Mouse (Mus musculus) embryonic facial prominence, embryonic 13.5 days (tissue): ENCODE results near the gene Mycbp2. TPM values are rescaled to one million over a fixed set of nuclear protein-coding genes. Genes with fewer than 3 reads are reported as not detected.

ENCODE experiments used
- ATAC-seq: fragments of 200-750 bp; cut with Nextera tagmentation; 2 replicates; pipeline ENCODE4 v1.8.0; 2017; ENCODE audit warnings: low read depth; ENCODE audit not compliant: insufficient number of reproducible peaks, insufficient read depth, low FRiP score, low TSS enrichment
- H3K27ac ChIP-seq: fragments of 300-500 bp; sonication (generic); 2 replicates; pipeline ENCODE4 v1.5.1; 2015; ENCODE audit warnings: moderate library complexity, mild to moderate bottlenecking, inconsistent platforms
- H3K27me3 ChIP-seq: fragments of 300-500 bp; sonication (generic); 2 replicates; pipeline ENCODE4 v1.6.1; 2015; ENCODE audit warnings: mild to moderate bottlenecking, inconsistent platforms
- H3K36me3 ChIP-seq: fragments of 300-500 bp; sonication (generic); 2 replicates; pipeline ENCODE4 v1.6.1; 2015; ENCODE audit warnings: mild to moderate bottlenecking, inconsistent platforms
- H3K4me1 ChIP-seq: fragments of 300-500 bp; sonication (generic); 2 replicates; pipeline ENCODE4 v1.6.1; 2015; ENCODE audit warnings: inconsistent platforms
- H3K4me2 ChIP-seq: fragments of 300-500 bp; sonication (generic); 2 replicates; pipeline ENCODE4 v1.6.1; 2015; ENCODE audit warnings: moderate library complexity, mild to moderate bottlenecking, inconsistent platforms
- H3K4me3 ChIP-seq: fragments of 300-500 bp; sonication (generic); 2 replicates; pipeline ENCODE4 v1.5.1; 2015; ENCODE audit warnings: mild to moderate bottlenecking, inconsistent platforms
- H3K9ac ChIP-seq: fragments of 300-500 bp; sonication (generic); 2 replicates; pipeline ENCODE4 v1.6.1; 2015; ENCODE audit warnings: mild to moderate bottlenecking, inconsistent platforms
- H3K9me3 ChIP-seq: fragments of 300-500 bp; sonication (generic); 2 replicates; pipeline ENCODE4 v1.6.1; 2016; ENCODE audit warnings: inconsistent platforms
- WGBS: fragments of 180-500 bp; shearing (Covaris S2); methylation state at CpG from one replicate; pipeline ENCODE4 v1.1.7; 2015; ENCODE audit warnings: mixed read lengths; 5-methylcytosine and 5-hydroxymethylcytosine counted together
- polyA plus RNA-seq: library from polyadenylated mRNA; unstranded; fragments of >200 nt; fragmentation: Nextera tagmentation; extraction: Ambion mirVana; gene quantifications from 2 replicates; pipeline ENCODE4 v1.2.1, GENCODE M21; 2015

Mycbp2 gene
- polyA plus RNA-seq, 1 experiment from 2014 or later, result 23.3 TPM

- Histone ChIP-seq H3K27ac (peak within 1 kb of the TSS; percentile 97), H3K9ac (peak within 1 kb of the TSS; percentile 98), H3K4me2 (peak within 1 kb of the TSS; percentile 71), H3K9me3 (no peaks in the 10 kb centered on the region), H3K27me3 (no peaks in the 10 kb centered on the region), H3K36me3 (peaks cover 17% of the 10 kb centered on the region), H3K4me1 (peaks cover 15% of the 10 kb centered on the region), H3K4me3 (peak within 1 kb of the TSS; percentile 71)
- WGBS, result under 1% methylated on average over 87 of the region's 88 CpGs
- peak; percentile 87 for ATAC-seq
These were observed 247.2 kb downstream of the Mycbp2 start, which contains the start of gene Fbxl3 for GRCm38 (mm10) chr14:103099238-103099933. Gene Fbxl3, minus strand, starts transcription at chr14:103099566.

DNA sequence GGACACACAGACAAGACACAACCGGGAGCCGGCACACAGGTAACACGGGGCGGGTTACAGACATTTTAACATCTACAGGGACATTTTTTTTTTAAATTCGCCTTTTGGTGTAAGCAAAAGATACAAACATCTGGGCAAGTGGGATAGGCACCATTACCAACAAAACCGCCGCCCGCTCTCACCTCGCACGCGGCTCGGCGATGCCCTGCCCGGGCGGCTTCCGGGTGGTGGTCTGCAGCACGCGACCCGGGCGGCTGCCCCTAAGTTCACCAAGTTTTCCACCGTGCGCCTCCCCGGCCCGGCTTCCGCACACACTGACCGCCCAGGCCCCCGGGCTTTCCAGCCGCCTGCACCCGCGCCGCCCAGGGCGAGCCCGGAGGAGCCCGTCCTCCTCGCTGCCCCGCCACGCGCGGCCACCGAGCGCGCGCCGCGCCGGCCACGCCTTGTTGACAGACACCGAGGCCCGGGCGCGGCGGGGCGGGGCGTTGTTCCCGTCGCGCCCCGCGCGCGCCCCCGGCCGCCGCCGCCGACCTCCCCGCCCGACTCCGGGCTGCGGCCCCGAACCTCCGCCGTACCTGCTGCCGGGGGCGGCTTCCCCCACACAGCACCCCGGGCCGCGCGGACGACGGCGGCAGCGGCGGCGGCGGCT lies 247.9 kb downstream of the Mycbp2 start:
- peak; percentile 73 for ATAC-seq
- Histone ChIP-seq H3K27ac (peak overlapping the region; percentile 97), H3K4me1 (peaks cover 15% of the 10 kb centered on the region), H3K4me2 (peak overlapping the region; percentile 71), H3K9ac (peak overlapping the region; percentile 98), H3K4me3 (peak overlapping the region; percentile 71), H3K27me3 (no peaks in the 10 kb centered on the region), H3K9me3 (no peaks in the 10 kb centered on the region), H3K36me3 (peaks cover 19% of the 10 kb centered on the region)
- WGBS, result under 1% methylated on average over 82 of the region's 86 CpGs

GRCm38 (mm10) chr14:103098213-103098586 lies 248.4 kb downstream of the Mycbp2 start:
- 4% methylated on average over 2 of the region's 2 CpGs for WGBS
- ATAC-seq, result no peak
- peak overlapping the region; percentile 71 for H3K4me2 ChIP-seq
- H3K27me3 ChIP-seq, result no peaks in the 10 kb centered on the region
- H3K4me1 ChIP-seq, result peaks cover 15% of the 10 kb centered on the region
- H3K27ac ChIP-seq, result peak overlapping the region; percentile 97; the same call in 1 of the 2 replicates
- H3K9me3 ChIP-seq, result no peaks in the 10 kb centered on the region
- H3K36me3 ChIP-seq, result peaks cover 19% of the 10 kb centered on the region
- H3K4me3 ChIP-seq, result peak overlapping the region; percentile 71
- H3K9ac ChIP-seq, result peak overlapping the region; percentile 98

- H3K36me3 ChIP-seq, result peaks cover 25% of the 10 kb centered on the region
These were observed 250.0 kb downstream of the Mycbp2 start for GRCm38 (mm10) chr14:103096621-103097020.

GRCm38 (mm10) chr14:103095826-103096225 lies 250.8 kb downstream of the Mycbp2 start:
- Histone ChIP-seq H3K4me3 (no peak overlapping the region), H3K27me3 (no peaks in the 10 kb centered on the region), H3K9me3 (no peaks in the 10 kb centered on the region), H3K9ac (no peak overlapping the region), H3K27ac (no peak overlapping the region), H3K36me3 (peaks cover 33% of the 10 kb centered on the region), H3K4me2 (no peak overlapping the region), H3K4me1 (peaks cover 15% of the 10 kb centered on the region)
- no peak for ATAC-seq
- WGBS, result 88% methylated on average over 8 of the region's 8 CpGs

More at GRCm38 (mm10) chr14:103096621-103097020, 250.0 kb downstream of the Mycbp2 start:
- Histone ChIP-seq H3K27ac (no peak overlapping the region), H3K9ac (no peak overlapping the region), H3K27me3 (no peaks in the 10 kb centered on the region), H3K4me1 (peaks cover 15% of the 10 kb centered on the region), H3K4me2 (no peak overlapping the region), H3K4me3 (no peak overlapping the region), H3K9me3 (no peaks in the 10 kb centered on the region)
- WGBS, result 78% methylated on average over 6 of the region's 6 CpGs
- no peak for ATAC-seq

DNA sequence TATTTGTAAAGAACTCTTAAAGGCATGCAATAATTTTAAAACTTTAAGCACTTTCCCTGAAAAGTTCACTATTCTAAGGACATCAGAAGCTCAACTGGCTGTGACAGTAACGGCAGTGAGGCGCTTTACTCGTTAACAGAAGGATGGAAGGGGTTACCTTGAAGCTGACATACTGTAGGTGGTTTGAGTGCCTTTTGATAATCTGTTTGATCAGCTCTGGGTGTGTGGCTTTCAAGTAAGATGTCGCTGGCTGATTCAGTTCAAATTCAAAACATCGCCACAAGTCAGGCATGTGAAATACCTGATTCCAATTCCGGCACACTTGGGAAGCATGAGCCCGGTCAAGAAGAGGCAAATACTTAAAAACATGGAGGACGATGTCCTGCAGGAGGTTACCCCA lies 251.6 kb downstream of the Mycbp2 start:
- H3K27me3 ChIP-seq, result no peaks in the 10 kb centered on the region
- H3K4me1 ChIP-seq, result peaks cover 15% of the 10 kb centered on the region
- no peak overlapping the region for H3K27ac ChIP-seq
- ATAC-seq, result no peak
- H3K4me2 ChIP-seq, result no peak overlapping the region
- no peak overlapping the region for H3K9ac ChIP-seq
- no peaks in the 10 kb centered on the region for H3K9me3 ChIP-seq
- WGBS, result 88% methylated on average over 8 of the region's 8 CpGs
- H3K4me3 ChIP-seq, result no peak overlapping the region
- H3K36me3 ChIP-seq, result peaks cover 37% of the 10 kb centered on the region

GRCm38 (mm10) chr14:103093670-103094069 lies 252.9 kb downstream of the Mycbp2 start:
- Histone ChIP-seq H3K4me1 (peaks cover 15% of the 10 kb centered on the region), H3K4me2 (no peak overlapping the region), H3K27me3 (no peaks in the 10 kb centered on the region), H3K4me3 (no peak overlapping the region), H3K36me3 (peaks cover 46% of the 10 kb centered on the region), H3K9ac (no peak overlapping the region), H3K9me3 (no peaks in the 10 kb centered on the region), H3K27ac (no peak overlapping the region)
- no peak for ATAC-seq
- WGBS, result 75% methylated on average over 4 of the region's 4 CpGs

GRCm38 (mm10) chr14:103093236-103093635 lies 253.4 kb downstream of the Mycbp2 start:
- 91% methylated on average over 3 of the region's 3 CpGs for WGBS
- Histone ChIP-seq H3K4me2 (no peak overlapping the region), H3K27me3 (no peaks in the 10 kb centered on the region), H3K4me1 (peaks cover 15% of the 10 kb centered on the region), H3K27ac (no peak overlapping the region), H3K36me3 (peaks cover 50% of the 10 kb centered on the region), H3K4me3 (no peak overlapping the region), H3K9me3 (no peaks in the 10 kb centered on the region), H3K9ac (no peak overlapping the region)
- ATAC-seq, result no peak

- no peak for ATAC-seq
- Histone ChIP-seq H3K4me3 (no peak overlapping the region), H3K9ac (no peak overlapping the region), H3K4me2 (no peak overlapping the region), H3K36me3 (peaks cover 68% of the 10 kb centered on the region), H3K9me3 (no peaks in the 10 kb centered on the region), H3K4me1 (0 out of 2 replicates have a peak, but pooled peaks cover 3% of the 10 kb centered on the region), H3K27ac (no peak overlapping the region), H3K27me3 (no peaks in the 10 kb centered on the region)
- WGBS, result 75% methylated on average over 6 of the region's 6 CpGs
These were observed 258.0 kb downstream of the Mycbp2 start for GRCm38 (mm10) chr14:103088624-103089023.

DNA sequence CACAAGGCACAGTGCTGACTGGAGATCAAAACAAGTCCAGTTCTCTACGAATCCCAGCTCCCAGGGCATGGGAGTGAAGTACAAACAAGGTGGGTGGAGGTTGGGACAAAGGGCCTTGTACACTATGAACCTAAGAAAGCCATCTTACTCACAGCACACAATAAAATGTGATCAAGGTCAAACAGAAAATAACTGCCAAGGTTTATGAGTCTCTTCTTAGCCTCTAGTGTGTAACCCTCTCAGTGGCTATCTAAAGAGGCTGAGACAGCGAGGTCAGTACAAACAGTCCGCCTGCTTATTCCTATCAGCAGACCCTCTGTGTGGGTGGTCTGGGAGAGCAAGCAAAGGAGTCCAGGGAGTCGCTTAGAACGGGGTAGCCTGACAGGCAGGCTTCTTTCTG lies 258.8 kb downstream of the Mycbp2 start:
- Histone ChIP-seq H3K4me2 (no peak overlapping the region), H3K27ac (no peak overlapping the region), H3K9ac (no peak overlapping the region), H3K36me3 (peaks cover 73% of the 10 kb centered on the region), H3K4me3 (no peak overlapping the region), H3K4me1 (0 out of 2 replicates have a peak, but pooled peaks cover 3% of the 10 kb centered on the region), H3K9me3 (no peaks in the 10 kb centered on the region), H3K27me3 (no peaks in the 10 kb centered on the region)
- WGBS, result 91% methylated on average over 5 of the region's 5 CpGs
- ATAC-seq, result no peak

- no peak overlapping the region for H3K4me2 ChIP-seq
- no peak overlapping the region for H3K27ac ChIP-seq
- no peak for ATAC-seq
- H3K9me3 ChIP-seq, result no peaks in the 10 kb centered on the region
- no peaks in the 10 kb centered on the region for H3K27me3 ChIP-seq
- 90% methylated on average over 4 of the region's 4 CpGs for WGBS
- H3K9ac ChIP-seq, result no peak overlapping the region
- 0 out of 2 replicates have a peak, but pooled peaks cover 3% of the 10 kb centered on the region for H3K4me1 ChIP-seq
- no peak overlapping the region for H3K4me3 ChIP-seq
- peaks cover 75% of the 10 kb centered on the region for H3K36me3 ChIP-seq
These were observed 259.8 kb downstream of the Mycbp2 start for GRCm38 (mm10) chr14:103086671-103087324.
